ENCODE assay signal across 24 mouse cellular contexts in the genomic region with DNA sequence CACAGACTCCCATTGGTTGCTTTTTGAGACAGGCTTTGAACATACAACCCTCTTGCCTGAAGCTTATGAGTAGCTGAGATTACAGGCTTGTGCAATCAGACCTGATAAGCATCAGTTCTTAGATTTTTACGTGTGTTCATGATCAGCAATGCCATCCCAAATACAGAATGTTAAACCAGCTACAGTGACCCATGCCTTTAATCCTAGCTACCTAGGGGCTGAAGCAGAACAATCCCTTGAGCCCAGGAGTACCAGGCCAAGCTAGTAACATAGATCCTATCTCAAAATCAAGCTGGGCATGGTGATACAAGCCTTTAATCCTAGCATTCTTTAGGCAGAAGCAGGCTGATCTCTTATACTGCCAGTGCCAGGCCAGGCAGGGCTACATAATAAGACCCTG. TPM values are rescaled to one million over a fixed set of nuclear protein-coding genes. Genes with fewer than 3 reads are reported as not detected.
"Had no signal": no experiment of that assay in that cellular context is flagged by ENCODE, and none has a peak within 500 bp of the region (broad histone marks: within the 10 kb centered on the region; RNA-seq: fewer than 3 reads in every experiment).

No protein-coding gene starts in this region.

- H3K4me1 ChIP-seq: hindbrain, embryonic 13.5 days; hindbrain, embryonic 15.5 days; limb, embryonic 15.5 days had no signal

- DNase-seq: gastrocnemius, adult 2 months; gastrocnemius, postnatal 10 days; gastrocnemius, postnatal 25 days; heart, adult 2 months; heart, postnatal 14 days; heart, postnatal 36 days; kidney, adult 18-20 months; kidney, adult 8-10 months; kidney, postnatal 10 days; kidney, postnatal 25 days; kidney, postnatal 4 days; left cerebral cortex, postnatal 4 days had no signal

- H3K9me3 ChIP-seq: heart, embryonic 13.5 days; heart, embryonic 15.5 days; hindbrain, embryonic 13.5 days; hindbrain, embryonic 15.5 days; limb, embryonic 13.5 days; limb, embryonic 15.5 days had no signal

- H3K4me2 ChIP-seq: heart, embryonic 11.5 days; heart, embryonic 13.5 days; heart, embryonic 15.5 days; hindbrain, embryonic 13.5 days; hindbrain, embryonic 15.5 days; limb, embryonic 13.5 days; limb, embryonic 15.5 days had no signal

- H3K9ac ChIP-seq: heart, embryonic 13.5 days; heart, embryonic 15.5 days; hindbrain, embryonic 13.5 days; hindbrain, embryonic 15.5 days; limb, embryonic 13.5 days; limb, embryonic 15.5 days had no signal

- H3K27me3 ChIP-seq: heart, embryonic 13.5 days; heart, embryonic 15.5 days; hindbrain, embryonic 13.5 days; hindbrain, embryonic 15.5 days; limb, embryonic 13.5 days; limb, embryonic 15.5 days had no signal

- ATAC-seq: hindbrain, postnatal 0 days; intestine, postnatal 0 days had no signal

- H3K36me3 ChIP-seq: heart, embryonic 15.5 days; hindbrain, embryonic 15.5 days had no signal

- H3K4me3 ChIP-seq: gastrocnemius, adult 2 months; heart, adult 2 months; heart, embryonic 13.5 days; heart, embryonic 15.5 days; hindbrain, embryonic 13.5 days; hindbrain, embryonic 15.5 days; layer of hippocampus, adult 2 months; left cerebral cortex, adult 2 months; limb, embryonic 13.5 days; limb, embryonic 15.5 days had no signal

- H3K27ac ChIP-seq: gastrocnemius, adult 2 months; heart, adult 2 months; heart, embryonic 13.5 days; heart, embryonic 15.5 days; hindbrain, embryonic 13.5 days; hindbrain, embryonic 15.5 days; hindbrain, postnatal 0 days; layer of hippocampus, adult 2 months; left cerebral cortex, adult 2 months; limb, embryonic 13.5 days; limb, embryonic 15.5 days had no signal

RNA-seq across cellular contexts. Expression of gene Gp9, which starts 26.2 kb away (rescaled TPM):
- total RNA-seq: gastrocnemius, adult 2 months; gastrocnemius, postnatal 10 days; gastrocnemius, postnatal 25 days; hindbrain, postnatal 0 days; left cerebral cortex, postnatal 4 days had no signal
- polyA plus RNA-seq: liver, adult 2 months had no signal

RNA-seq across cellular contexts. Expression of gene Gm45140, which starts 31.6 kb away (rescaled TPM):
- total RNA-seq: hindbrain, postnatal 0 days had no signal
